Mouse (Mus musculus) brain, embryonic 18.5 days (tissue): ENCODE results near the gene Umps.

Source experiments
- DNase-seq: peaks from one replicate; pipeline ENCODE4 v3.0.0-alpha.2; 2012; ENCODE audit warnings: low read depth, low spot score

The Umps gene

GRCm38 (mm10) chr16:33954793-33955192, 12.0 kb downstream of the Umps start:
- no peak for DNase-seq

GRCm38 (mm10) chr16:33953008-33953407, 13.8 kb downstream of the Umps start:
- no peak for DNase-seq

GRCm38 (mm10) chr16:33950830-33951229, 16.0 kb downstream of the Umps start:
- peak; percentile 36 for DNase-seq

- no peak for DNase-seq
Observed at GRCm38 (mm10) chr16:33950386-33950785, 16.5 kb downstream of the Umps start.

GRCm38 (mm10) chr16:33947664-33948571, 18.9 kb downstream of the Umps start:
- no peak for DNase-seq

- no peak for DNase-seq
Observed at GRCm38 (mm10) chr16:33946021-33946420, 20.8 kb downstream of the Umps start.

GRCm38 (mm10) chr16:33944772-33945171, 22.1 kb downstream of the Umps start:
- DNase-seq = no peak

GRCm38 (mm10) chr16:33944126-33944525, 22.7 kb downstream of the Umps start:
- DNase-seq = no peak

- no peak for DNase-seq
Observed at GRCm38 (mm10) chr16:33943388-33943787, 23.4 kb downstream of the Umps start.

- no peak for DNase-seq
Observed at GRCm38 (mm10) chr16:33942341-33942740, 24.5 kb downstream of the Umps start.

GRCm38 (mm10) chr16:33941271-33941781, 25.5 kb downstream of the Umps start:
- peak; percentile 34 for DNase-seq

- DNase-seq = no peak
Observed at GRCm38 (mm10) chr16:33940095-33940494, 26.7 kb downstream of the Umps start.

- no peak for DNase-seq
Observed at GRCm38 (mm10) chr16:33939636-33940035, 27.2 kb downstream of the Umps start.

GRCm38 (mm10) chr16:33939133-33939531, 27.7 kb downstream of the Umps start:
- no peak for DNase-seq

GRCm38 (mm10) chr16:33938311-33939132, 28.3 kb downstream of the Umps start:
- no peak for DNase-seq

GRCm38 (mm10) chr16:33937567-33937966, 29.3 kb downstream of the Umps start:
- DNase-seq = no peak

GRCm38 (mm10) chr16:33936885-33937284, 30.0 kb downstream of the Umps start:
- no peak for DNase-seq

GRCm38 (mm10) chr16:33935407-33935785, 31.4 kb downstream of the Umps start:
- no peak for DNase-seq

- no peak for DNase-seq
Observed at GRCm38 (mm10) chr16:33934701-33935406, 32.0 kb downstream of the Umps start.

- DNase-seq = no peak
Observed at GRCm38 (mm10) chr16:33933411-33933810, 33.4 kb downstream of the Umps start.

GRCm38 (mm10) chr16:33932126-33932525, 34.7 kb downstream of the Umps start:
- no peak for DNase-seq

GRCm38 (mm10) chr16:33931682-33932081, 35.2 kb downstream of the Umps start:
- no peak for DNase-seq
